Mouse (Mus musculus) subcutaneous adipose tissue, adult 2 months (tissue): ENCODE measurements around the gene H2afx. TPM values are rescaled to one million over a fixed set of nuclear protein-coding genes. Genes with fewer than 3 reads are reported as not detected.

ENCODE experiments used
- polyA plus RNA-seq: library from polyadenylated mRNA; depleted of rRNA; stranded (reverse); fragments of >200 nt; gene quantifications from 2 replicates; pipeline ENCODE4 v1.2.3, GENCODE M21; 2012; ENCODE audit warnings: low replicate concordance; rRNA removed

H2afx gene
- polyA plus RNA-seq: 28.0 and 118 TPM in 2 replicates

GRCm38 (mm10) chr9:44334396-44335330 lies at the start of gene H2afx:
Gene H2afx, plus strand, starts transcription at chr9:44334694.

GRCm38 (mm10) chr9:44288076-44288958 lies 46.2 kb upstream of the H2afx start, which contains the start of gene Abcg4:
Gene Abcg4, minus strand, starts transcription at chr9:44288615.

GRCm38 (mm10) chr9:44305466-44306079 lies 28.9 kb upstream of the H2afx start, which contains the start of gene Hinfp:
Gene Hinfp, minus strand, starts transcription at chr9:44305671.

GRCm38 (mm10) chr9:44319887-44320798 lies 14.4 kb upstream of the H2afx start, which contains the start of gene C2cd2l:
Gene C2cd2l, minus strand, starts transcription at chr9:44320285.

GRCm38 (mm10) chr9:44325768-44326370 lies 8.6 kb upstream of the H2afx start, which contains the start of gene Dpagt1:
Gene Dpagt1, plus strand, starts transcription at chr9:44326019.

GRCm38 (mm10) chr9:44343781-44344421 lies 9.4 kb downstream of the H2afx start, which contains the start of gene Hmbs:
Gene Hmbs, minus strand, starts transcription at chr9:44344228.

GRCm38 (mm10) chr9:44361190-44361917 lies 26.9 kb downstream of the H2afx start, which contains the start of gene Vps11:
Gene Vps11, minus strand, starts transcription at chr9:44361670.

GRCm38 (mm10) chr9:44379054-44379834 lies 44.8 kb downstream of the H2afx start, which contains the start of gene Hyou1:
Gene Hyou1, plus strand, starts transcription at chr9:44379490.

Other genes starting within 250 kb of the H2afx start
- gene Mfrp, start 233.0 kb upstream of the H2afx start, polyA plus RNA-seq: 0.19 and 0.22 TPM in 2 replicates
- gene C1qtnf5, start 227.4 kb upstream of the H2afx start, polyA plus RNA-seq: 29.5 and 33.1 TPM in 2 replicates
- 0.23 TPM in 1 of 2 replicates, not detected in the other for gene Gm49380, start 221.2 kb upstream of the H2afx start, polyA plus RNA-seq
- gene Rnf26, start 221.2 kb upstream of the H2afx start, polyA plus RNA-seq: 31.5 and 51.6 TPM in 2 replicates
- 257 and 403 TPM in 2 replicates for gene Mcam, start 200.2 kb upstream of the H2afx start, polyA plus RNA-seq
- gene Cbl, start 100.6 kb upstream of the H2afx start, polyA plus RNA-seq: 11.5 and 18.6 TPM in 2 replicates
- gene Ccdc153, start 94.0 kb upstream of the H2afx start, polyA plus RNA-seq: not detected in 2 replicates
- gene Pdzd3, start 83.2 kb upstream of the H2afx start, polyA plus RNA-seq: 0.10 and 0.13 TPM in 2 replicates
- 23.7 and 26.2 TPM in 2 replicates for gene Nlrx1, start 66.1 kb upstream of the H2afx start, polyA plus RNA-seq
- 4.6 and 20.7 TPM in 2 replicates for gene Abcg4, start 46.1 kb upstream of the H2afx start, polyA plus RNA-seq
- gene Hinfp, start 29.0 kb upstream of the H2afx start, polyA plus RNA-seq: 27.2 and 45.3 TPM in 2 replicates
- 64.0 and 72.6 TPM in 2 replicates for gene C2cd2l, start 14.4 kb upstream of the H2afx start, polyA plus RNA-seq
- gene Dpagt1, start 8.7 kb upstream of the H2afx start, polyA plus RNA-seq: 71.2 and 80.6 TPM in 2 replicates
- gene Hmbs, start 9.5 kb downstream of the H2afx start, polyA plus RNA-seq: 62.0 and 66.6 TPM in 2 replicates
- 35.6 and 39.4 TPM in 2 replicates for gene Vps11, start 27.0 kb downstream of the H2afx start, polyA plus RNA-seq
- gene Hyou1, start 44.8 kb downstream of the H2afx start, polyA plus RNA-seq: 32.6 and 83.1 TPM in 2 replicates
- 35.9 and 39.9 TPM in 2 replicates for gene Slc37a4, start 62.2 kb downstream of the H2afx start, polyA plus RNA-seq
- 174 and 399 TPM in 2 replicates for gene Rps25, start 72.4 kb downstream of the H2afx start, polyA plus RNA-seq
- gene Trappc4, start 72.9 kb downstream of the H2afx start, polyA plus RNA-seq: 73.4 and 120 TPM in 2 replicates
- 26.8 and 28.5 TPM in 2 replicates for gene Ccdc84, start 83.9 kb downstream of the H2afx start, polyA plus RNA-seq
- not detected in 2 replicates for gene Foxr1, start 106.4 kb downstream of the H2afx start, polyA plus RNA-seq
- 0.14 and 5.6 TPM in 2 replicates for gene Upk2, start 120.3 kb downstream of the H2afx start, polyA plus RNA-seq
- gene Bcl9l, start 148.1 kb downstream of the H2afx start, polyA plus RNA-seq: 41.1 and 47.8 TPM in 2 replicates
- gene Cxcr5, start 227.2 kb downstream of the H2afx start, polyA plus RNA-seq: 0.24 and 0.46 TPM in 2 replicates